Mouse (Mus musculus) liver, embryonic 11.5 days (tissue): ENCODE results near the gene 4931409K22Rik. TPM values are rescaled to one million over a fixed set of nuclear protein-coding genes. Genes with fewer than 3 reads are reported as not detected.

Source experiments
- ATAC-seq: fragments of 200-750 bp; cut with Nextera tagmentation; replicated peaks from 2 replicates; pipeline ENCODE4 v1.8.0; 2017; ENCODE audit warnings: moderate number of reproducible peaks, mild to moderate bottlenecking, moderate TSS enrichment, moderate library complexity; ENCODE audit not compliant: low FRiP score
- DNase-seq: peaks from one replicate; pipeline ENCODE4 v3.0.0-alpha.2; 2017; ENCODE audit warnings: low spot score
- H3K27ac ChIP-seq: fragments of 300-500 bp; sonication (generic); 2 replicates; pipeline ENCODE4 v1.5.1; 2014; ENCODE audit warnings: mild to moderate bottlenecking, low read depth, low read length, control low read depth
- H3K27me3 ChIP-seq: fragments of 300-500 bp; sonication (generic); replicated peaks from 2 replicates; pipeline ENCODE4 v1.6.1; 2014; ENCODE audit warnings: low read length, mixed read lengths; ENCODE audit not compliant: control insufficient read depth, insufficient read depth
- H3K36me3 ChIP-seq: fragments of 300-500 bp; sonication (generic); 2 replicates; pipeline ENCODE4 v1.6.1; 2014; ENCODE audit warnings: mild to moderate bottlenecking, low read length, moderate library complexity, mixed read lengths; ENCODE audit not compliant: control insufficient read depth, insufficient read depth
- H3K4me1 ChIP-seq: fragments of 300-500 bp; sonication (generic); replicated peaks from 2 replicates; pipeline ENCODE4 v1.6.1; 2014; ENCODE audit warnings: low read length, mixed read lengths; ENCODE audit not compliant: control insufficient read depth, insufficient read depth
- H3K4me2 ChIP-seq: fragments of 300-500 bp; sonication (generic); 2 replicates; pipeline ENCODE4 v1.6.1; 2014; ENCODE audit warnings: mild to moderate bottlenecking, control low read depth, moderate library complexity
- H3K4me3 ChIP-seq: fragments of 300-500 bp; sonication (generic); 2 replicates; pipeline ENCODE4 v1.5.1; 2014; ENCODE audit warnings: low read depth, low read length, control low read depth
- H3K9ac ChIP-seq: fragments of 300-500 bp; sonication (generic); 2 replicates; pipeline ENCODE4 v1.6.1; 2014; ENCODE audit warnings: low read depth, low read length, control low read depth
- H3K9me3 ChIP-seq: fragments of 300-500 bp; sonication (generic); 2 replicates; pipeline ENCODE4 v1.6.1; 2016; ENCODE audit warnings: low read length, inconsistent platforms, mixed read lengths; ENCODE audit not compliant: control insufficient read depth
- WGBS: fragments of 180-500 bp; shearing (Covaris S2); extraction: QIAGEN DNeasy Blood & Tissue Kit; methylation state at CpG from one replicate; pipeline ENCODE4 v1.1.7; 2014; 5-methylcytosine and 5-hydroxymethylcytosine counted together
- polyA plus RNA-seq: library from polyadenylated mRNA; unstranded; fragments of >200 nt; fragmentation: Nextera tagmentation; extraction: Ambion mirVana; gene quantifications from 2 replicates; pipeline ENCODE4 v1.2.1, GENCODE M21; 2014

The 4931409K22Rik gene
- polyA plus RNA-seq, 1 experiment from 2014 or later = 0.18 TPM

- WGBS = 40% methylated on average over 11 of the region's 11 CpGs
- Histone ChIP-seq H3K27me3 (peaks cover 2% of the 10 kb centered on the region; the same call in 1 of the 2 replicates), H3K4me3 (no peak overlapping the region), H3K9ac (no peak overlapping the region), H3K4me2 (no peak overlapping the region), H3K9me3 (no peaks in the 10 kb centered on the region), H3K27ac (no peak overlapping the region), H3K4me1 (peaks cover 6% of the 10 kb centered on the region; the same call in 1 of the 2 replicates), H3K36me3 (no peaks in the 10 kb centered on the region)
- no peak for DNase-seq
- no peak for ATAC-seq
Observed at GRCm38 (mm10) chr5:24510635-24511034, 46.0 kb downstream of the 4931409K22Rik start.

- Histone ChIP-seq H3K4me3 (no peak overlapping the region), H3K27me3 (peaks cover 9% of the 10 kb centered on the region), H3K27ac (no peak overlapping the region), H3K36me3 (no peaks in the 10 kb centered on the region), H3K4me2 (no peak overlapping the region), H3K9me3 (no peaks in the 10 kb centered on the region), H3K9ac (no peak overlapping the region), H3K4me1 (peaks cover 19% of the 10 kb centered on the region)
- 86% methylated on average over 7 of the region's 7 CpGs for WGBS
- ATAC-seq = no peak
- no peak for DNase-seq
Observed at GRCm38 (mm10) chr5:24508406-24508805, 48.2 kb downstream of the 4931409K22Rik start.

- Histone ChIP-seq H3K4me2 (no peak overlapping the region), H3K4me3 (no peak overlapping the region), H3K9me3 (no peaks in the 10 kb centered on the region), H3K4me1 (peaks cover 18% of the 10 kb centered on the region), H3K9ac (no peak overlapping the region), H3K36me3 (peaks cover 12% of the 10 kb centered on the region; the same call in 1 of the 2 replicates), H3K27ac (no peak overlapping the region), H3K27me3 (peaks cover 8% of the 10 kb centered on the region)
- peak; percentile 56 for ATAC-seq
- DNase-seq = no peak
- WGBS = 19% methylated on average over 2 of the region's 2 CpGs
Observed at GRCm38 (mm10) chr5:24505513-24505912, 51.1 kb downstream of the 4931409K22Rik start.

- Histone ChIP-seq H3K9me3 (no peaks in the 10 kb centered on the region), H3K4me2 (no peak overlapping the region), H3K27me3 (peaks cover 7% of the 10 kb centered on the region), H3K9ac (no peak overlapping the region), H3K36me3 (peaks cover 19% of the 10 kb centered on the region; the same call in 1 of the 2 replicates), H3K4me1 (peaks cover 15% of the 10 kb centered on the region), H3K4me3 (no peak overlapping the region), H3K27ac (no peak overlapping the region)
- no peak for ATAC-seq
- DNase-seq = no peak
- 72% methylated on average over 4 of the region's 4 CpGs for WGBS
Observed at GRCm38 (mm10) chr5:24502786-24503185, 53.8 kb downstream of the 4931409K22Rik start.

GRCm38 (mm10) chr5:24500851-24501250 lies 55.8 kb downstream of the 4931409K22Rik start:
- H3K27me3 ChIP-seq = peaks cover 7% of the 10 kb centered on the region
- no peak overlapping the region for H3K27ac ChIP-seq
- H3K4me1 ChIP-seq = peaks cover 15% of the 10 kb centered on the region
- no peak overlapping the region for H3K4me3 ChIP-seq
- DNase-seq (no peak), ATAC-seq (no peak)
- WGBS = 93% methylated on average over 11 of the region's 11 CpGs
- peaks cover 19% of the 10 kb centered on the region; the same call in 1 of the 2 replicates for H3K36me3 ChIP-seq
- H3K9me3 ChIP-seq = no peaks in the 10 kb centered on the region
- no peak overlapping the region for H3K9ac ChIP-seq
- H3K4me2 ChIP-seq = no peak overlapping the region

GRCm38 (mm10) chr5:24499113-24499512 lies 57.5 kb downstream of the 4931409K22Rik start:
- H3K36me3 ChIP-seq = peaks cover 19% of the 10 kb centered on the region; the same call in 1 of the 2 replicates
- no peak for ATAC-seq
- peaks cover 4% of the 10 kb centered on the region; the same call in 1 of the 2 replicates for H3K27me3 ChIP-seq

GRCm38 (mm10) chr5:24497526-24497925 lies 59.1 kb downstream of the 4931409K22Rik start:
- H3K4me2 ChIP-seq = no peak overlapping the region
- no peaks in the 10 kb centered on the region for H3K9me3 ChIP-seq
- ATAC-seq (no peak), DNase-seq (no peak)
- no peak overlapping the region for H3K4me3 ChIP-seq
- peaks cover 26% of the 10 kb centered on the region for H3K36me3 ChIP-seq
- no peaks in the 10 kb centered on the region for H3K4me1 ChIP-seq
- WGBS = 81% methylated on average over 12 of the region's 12 CpGs
- no peaks in the 10 kb centered on the region for H3K27me3 ChIP-seq
- H3K27ac ChIP-seq = no peak overlapping the region
- no peak overlapping the region for H3K9ac ChIP-seq

More at GRCm38 (mm10) chr5:24499113-24499512, 57.5 kb downstream of the 4931409K22Rik start:
- Histone ChIP-seq H3K4me3 (no peak overlapping the region), H3K9ac (no peak overlapping the region), H3K27ac (no peak overlapping the region), H3K9me3 (no peaks in the 10 kb centered on the region), H3K4me2 (no peak overlapping the region), H3K4me1 (peaks cover under 1% of the 10 kb centered on the region; the same call in 1 of the 2 replicates)
- DNase-seq = no peak
- WGBS = 91% methylated on average over 10 of the region's 10 CpGs

- Histone ChIP-seq H3K4me3 (no peak overlapping the region), H3K27me3 (no peaks in the 10 kb centered on the region), H3K27ac (no peak overlapping the region), H3K36me3 (peaks cover 28% of the 10 kb centered on the region), H3K9me3 (no peaks in the 10 kb centered on the region), H3K4me1 (no peaks in the 10 kb centered on the region), H3K9ac (no peak overlapping the region), H3K4me2 (no peak overlapping the region)
- WGBS = 89% methylated on average over 6 of the region's 6 CpGs
- ATAC-seq (no peak), DNase-seq (no peak)
Observed at GRCm38 (mm10) chr5:24496756-24497155, 59.9 kb downstream of the 4931409K22Rik start.

GRCm38 (mm10) chr5:24495019-24495418 lies 61.6 kb downstream of the 4931409K22Rik start:
- Histone ChIP-seq H3K36me3 (peaks cover 23% of the 10 kb centered on the region), H3K4me2 (no peak overlapping the region), H3K4me1 (no peaks in the 10 kb centered on the region), H3K9ac (no peak overlapping the region), H3K27me3 (no peaks in the 10 kb centered on the region), H3K27ac (no peak overlapping the region), H3K9me3 (no peaks in the 10 kb centered on the region), H3K4me3 (no peak overlapping the region)
- no peak for ATAC-seq
- 91% methylated on average over 15 of the region's 15 CpGs for WGBS
- no peak for DNase-seq
